Mouse (Mus musculus) lung, postnatal 0 days (tissue): ENCODE results near the gene Ifna11.

Source experiments
- CTCF ChIP-seq: IDR thresholded peaks from 2 replicates; pipeline ENCODE4 v1.5.1; 2016; ENCODE audit warnings: antibody characterized with exemption, mild to moderate bottlenecking
- EP300 ChIP-seq: IDR thresholded peaks from 2 replicates; pipeline ENCODE4 v1.6.1; 2016; ENCODE audit warnings: antibody characterized with exemption, mild to moderate bottlenecking, control low read depth

- TF ChIP-seq EP300 (no peak), CTCF (no peak)
Measured at GRCm38 (mm10) chr4:88815928-88816327, 3.8 kb upstream of the Ifna11 start, which contains the start of gene Ifna7.
